Mouse (Mus musculus): ENCODE data around the gene Olfr470.
"Not testable (repeated sequence)": the region's sequence is repeated elsewhere in the genome, so short reads cannot be mapped to it uniquely, and the experiment has no call there.

The Olfr470 gene

DNA sequence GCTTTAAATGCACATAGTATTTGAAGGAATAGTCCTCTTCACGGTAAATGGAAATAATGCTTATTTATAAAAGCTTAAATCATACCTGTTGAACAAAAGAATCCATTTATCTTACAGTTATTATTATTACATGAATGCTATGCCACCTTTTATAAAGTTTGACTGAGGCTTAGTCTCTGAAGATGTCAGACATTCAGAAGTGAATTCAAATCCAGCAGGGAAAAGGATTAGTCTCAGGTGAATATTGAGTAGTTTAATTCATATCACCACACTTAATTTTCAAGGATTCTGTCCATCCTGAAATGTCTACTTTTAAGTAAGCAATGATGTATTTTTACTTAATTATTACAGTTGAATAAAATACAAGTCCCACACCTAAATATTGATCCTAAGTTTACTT is at the start of gene Olfr470:
TSS of gene Olfr470 (minus strand) at position 101 of the 400 bp plus-strand sequence.
- CTCF ChIA-PET, result not testable (repeated sequence)

DNA sequence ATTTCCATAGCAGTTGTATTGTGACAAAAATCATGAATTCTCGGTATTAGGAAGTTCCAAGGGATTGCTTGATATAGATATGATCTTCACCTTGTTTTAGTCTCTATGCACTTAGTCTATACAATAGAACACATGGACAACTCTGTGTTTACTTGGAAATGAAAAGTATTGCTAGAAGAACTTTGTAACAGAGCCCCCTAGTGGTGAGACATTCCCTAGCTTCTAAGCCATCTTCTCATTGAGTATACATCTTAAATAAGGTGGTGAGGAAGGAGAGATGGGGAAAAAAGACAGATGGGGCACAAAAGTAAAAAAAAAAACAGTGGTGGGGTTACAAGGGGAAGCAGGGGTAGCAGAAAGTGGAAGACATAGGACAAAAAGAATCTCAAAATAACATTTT is 5.6 kb downstream of the Olfr470 start:
- CTCF ChIA-PET, result interaction anchor here (0.6 to 2.4 kb wide), 8 partner anchors 11 to 636 kb away, joined by 3 to 9 read pairs (median 4); no protein-coding TSS in a partner anchor
- POLR2A ChIA-PET, result interaction anchor here in 1 of 4 experiments (0.7 kb wide), 1 partner anchor 632 kb away, joined by 3 read pairs; no protein-coding TSS in a partner anchor

More for the DNA sequence above, at the start of gene Olfr470:
- POLR2A ChIA-PET, result not testable (repeated sequence)

DNA sequence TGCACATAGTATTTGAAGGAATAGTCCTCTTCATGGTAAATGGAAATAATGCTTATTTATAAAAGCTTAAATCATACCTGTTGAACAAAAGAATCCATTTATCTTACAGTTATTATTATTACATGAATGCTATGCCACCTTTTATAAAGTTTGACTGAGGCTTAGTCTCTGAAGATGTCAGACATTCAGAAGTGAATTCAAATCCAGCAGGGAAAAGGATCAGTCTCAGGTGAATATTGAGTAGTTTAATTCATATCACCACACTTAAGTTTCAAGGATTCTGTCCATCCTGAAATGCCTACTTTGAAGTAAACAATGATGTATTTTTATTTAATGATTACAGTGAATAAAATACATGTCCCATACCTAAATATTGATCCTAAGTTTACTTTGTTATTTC is 21.8 kb downstream of the Olfr470 start, which contains the start of gene Olfr469:
TSS of gene Olfr469 (minus strand) at position 101 of the 400 bp plus-strand sequence.
- CTCF ChIA-PET, POLR2A ChIA-PET: not testable (repeated sequence)

DNA sequence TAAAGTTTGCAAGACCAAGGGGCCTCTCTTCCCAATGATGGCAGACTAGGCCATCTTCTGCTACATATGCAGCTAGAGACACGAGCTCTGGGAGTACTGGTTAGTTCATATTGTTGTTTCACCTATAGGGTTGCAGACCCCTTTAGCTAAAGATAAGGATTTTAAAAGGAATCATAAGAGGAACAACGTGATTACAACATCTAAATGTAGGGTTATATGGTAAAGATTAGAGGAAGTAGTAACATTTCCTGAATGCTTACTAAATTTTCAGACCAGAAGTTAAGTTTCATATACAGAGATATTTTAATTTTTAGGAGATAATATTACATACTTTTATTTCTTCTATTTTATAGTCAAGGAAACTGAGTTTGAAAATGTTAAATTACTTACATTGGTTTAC is 23.4 kb downstream of the Olfr470 start:
- POLR2A ChIA-PET, CTCF ChIA-PET: not testable (repeated sequence)

DNA sequence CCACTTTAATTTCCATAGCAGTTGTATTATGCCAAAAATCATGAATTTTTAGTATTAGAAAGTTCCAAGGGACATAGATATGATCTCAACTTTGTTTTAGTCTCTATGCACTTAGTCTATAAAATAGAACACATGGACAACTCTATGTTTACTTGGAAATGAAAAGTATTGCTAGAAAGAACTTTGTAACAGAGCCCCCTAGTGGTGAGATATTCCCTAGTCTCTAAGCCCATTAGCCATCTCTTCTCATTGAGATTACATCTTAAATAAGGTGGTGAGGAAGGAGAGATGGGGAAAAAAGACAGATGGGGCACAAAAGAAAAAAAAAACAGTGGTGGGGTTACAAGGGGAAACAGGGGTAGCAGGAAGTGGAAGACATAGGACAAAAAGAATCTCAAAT is 27.8 kb downstream of the Olfr470 start:
- POLR2A ChIA-PET, result no interaction called here
- CTCF ChIA-PET, result interaction anchor here in 3 of 4 experiments (0.6 to 1.1 kb wide), 3 partner anchors 31 to 1708 kb away, joined by 3 to 4 read pairs (median 3); no protein-coding TSS in a partner anchor

DNA sequence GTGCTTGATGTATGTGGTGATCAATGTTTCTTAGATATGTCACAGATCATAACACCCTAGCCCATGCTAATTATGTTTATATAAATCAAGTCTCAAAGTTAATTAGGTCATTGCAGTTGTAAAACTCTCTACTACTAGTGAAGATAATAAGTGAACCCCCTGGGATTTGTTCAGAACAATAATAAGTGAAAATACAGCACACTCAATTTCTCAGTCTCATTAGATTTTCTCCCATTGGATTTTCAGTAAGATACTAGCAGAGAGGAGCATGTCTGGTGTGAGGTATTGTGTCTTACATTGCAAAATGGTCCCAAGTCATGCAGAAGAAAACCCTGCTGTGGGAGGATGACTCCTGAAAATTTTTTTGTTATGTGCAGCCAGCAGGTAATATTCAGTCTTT is 35.3 kb downstream of the Olfr470 start, which contains the start of gene Olfr467:
TSS of gene Olfr467 (plus strand) at position 301 of the 400 bp plus-strand sequence.
- ChIA-PET POLR2A (no interaction called here), CTCF (interaction anchor here in 1 of 4 experiments (0.5 kb wide), 1 partner anchor 211 kb away, joined by 3 read pairs; no protein-coding TSS in a partner anchor)

DNA sequence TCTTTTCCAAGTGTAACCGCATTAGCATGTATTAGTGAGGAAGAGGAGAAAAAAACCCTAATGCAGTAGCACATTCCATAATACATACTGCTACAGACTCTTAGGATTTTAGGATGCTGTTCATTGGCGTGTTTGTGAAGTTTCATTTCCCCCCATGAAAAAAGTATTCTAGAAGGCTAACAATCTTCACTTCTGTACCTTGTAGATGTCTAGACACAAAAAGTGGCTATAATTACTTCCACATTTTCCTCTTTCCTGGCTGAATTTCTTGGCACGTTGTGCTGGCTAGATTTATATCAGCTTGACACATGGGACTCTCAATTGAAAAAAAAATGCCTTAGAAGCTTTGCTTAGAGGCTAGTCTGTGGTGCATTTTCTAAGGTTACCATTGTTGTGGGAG is 45.2 kb downstream of the Olfr470 start:
- ChIA-PET CTCF (interaction anchor here in 1 of 4 experiments (1.0 kb wide), 1 partner anchor 14 kb away, joined by 3 read pairs; no protein-coding TSS in a partner anchor), POLR2A (no interaction called here)

DNA sequence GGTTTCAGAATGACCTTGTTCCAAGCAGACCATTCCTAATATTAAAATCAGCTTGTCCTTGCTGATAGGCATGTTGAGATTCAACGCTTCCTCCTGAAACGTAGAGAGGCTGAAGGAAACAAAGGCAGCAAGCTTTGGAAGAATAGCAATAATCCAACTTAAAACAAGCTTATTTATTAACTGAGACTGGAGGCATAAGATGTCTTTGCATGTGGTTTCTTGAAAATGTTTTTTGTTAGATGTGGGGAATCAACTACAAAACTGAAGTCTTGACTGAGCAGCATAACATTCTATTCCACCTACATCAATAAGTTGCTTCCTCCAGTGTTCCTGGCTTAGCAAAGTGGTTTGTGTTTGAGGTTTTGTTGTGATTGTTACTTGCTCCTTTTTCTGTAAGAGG is 46.2 kb downstream of the Olfr470 start, which contains the start of gene Ovch2:
TSS of gene Ovch2 (minus strand) at position 101 of the 400 bp plus-strand sequence.
- ChIA-PET CTCF (no interaction called here), POLR2A (no interaction called here)

DNA sequence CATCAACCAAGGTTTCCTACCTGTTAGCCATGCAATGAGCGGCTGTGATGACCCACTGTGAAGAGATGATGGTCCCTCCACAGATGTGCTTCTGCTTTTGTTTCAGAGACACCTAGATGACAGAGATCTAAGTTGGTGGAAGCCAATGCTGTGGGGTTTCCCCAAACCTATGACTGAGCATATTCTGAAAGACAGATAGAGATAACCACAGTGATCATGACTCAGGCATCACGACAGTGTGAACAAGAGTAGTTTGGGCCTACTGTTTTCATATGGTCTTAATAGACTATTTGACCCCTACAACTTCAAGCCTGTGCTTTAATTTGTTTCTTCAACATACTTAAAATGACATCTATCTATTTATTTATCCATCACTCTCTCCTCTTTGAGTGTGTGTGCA is 50.8 kb downstream of the Olfr470 start:
- ChIA-PET POLR2A (no interaction called here), CTCF (no interaction called here)
